Mouse (Mus musculus) ES-E14 (cell line): ENCODE results near the gene Ano2.

Source experiments
- HCFC1 ChIP-seq: IDR thresholded peaks from 2 replicates; pipeline ENCODE4 v1.6.1; 2012; ENCODE audit warnings: low read length, inconsistent platforms, borderline replicate concordance; ENCODE audit not compliant: insufficient read depth
- ZNF384 ChIP-seq: IDR thresholded peaks from 2 replicates; pipeline ENCODE4 v1.6.1; 2012; ENCODE audit warnings: low read depth, low read length, inconsistent platforms

DNA sequence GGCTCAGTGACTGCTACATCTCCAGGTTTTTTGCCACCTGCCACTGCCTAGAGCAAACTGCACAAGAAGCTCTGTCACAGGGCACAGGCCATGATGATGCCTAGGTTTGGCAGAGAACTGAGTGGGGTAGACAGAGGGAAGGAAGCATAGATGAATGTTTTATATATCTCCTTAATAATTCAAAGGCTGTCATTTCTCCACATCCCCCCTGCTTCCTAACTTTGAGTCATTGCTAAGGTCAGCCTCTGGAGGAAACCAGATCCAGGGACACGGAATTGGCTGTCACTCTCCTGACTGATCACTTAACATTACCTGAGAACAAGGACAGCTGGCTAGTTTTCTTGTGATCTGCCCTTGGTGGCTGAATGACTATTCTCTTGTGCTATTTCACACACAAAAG lies 2.2 kb upstream of the Ano2 start:
- TF ChIP-seq ZNF384 (no peak), HCFC1 (no peak)
